Mouse (Mus musculus) embryonic facial prominence, embryonic 10.5 days (tissue): ENCODE results near the gene Csf3. TPM values are rescaled to one million over a fixed set of nuclear protein-coding genes. Genes with fewer than 3 reads are reported as not detected.
"Not testable (repeated sequence)": the region's sequence is repeated elsewhere in the genome, so short reads cannot be mapped to it uniquely, and the experiment has no call there.

Experiments used
- DNase-seq: peaks from one replicate; pipeline ENCODE4 v3.0.0-alpha.2; 2017; ENCODE audit warnings: low spot score
- H3K27ac ChIP-seq: fragments of 300-500 bp; sonication (generic); replicated peaks from 2 replicates; pipeline ENCODE4 v1.5.1; 2016; ENCODE audit warnings: mild to moderate bottlenecking
- H3K27me3 ChIP-seq: fragments of 300-500 bp; sonication (generic); replicated peaks from 2 replicates; pipeline ENCODE4 v1.6.1; 2016; ENCODE audit warnings: low read depth, mild to moderate bottlenecking; ENCODE audit not compliant: poor library complexity, severe bottlenecking
- H3K36me3 ChIP-seq: fragments of 300-500 bp; sonication (generic); replicated peaks from 2 replicates; pipeline ENCODE4 v1.6.1; 2016; ENCODE audit warnings: mild to moderate bottlenecking, moderate library complexity
- H3K4me1 ChIP-seq: fragments of 300-500 bp; sonication (generic); 2 replicates; pipeline ENCODE4 v1.6.1; 2016
- H3K4me3 ChIP-seq: fragments of 300-500 bp; sonication (generic); 2 replicates; pipeline ENCODE4 v1.5.1; 2016; ENCODE audit warnings: mild to moderate bottlenecking, moderate library complexity
- H3K9me3 ChIP-seq: fragments of 300-500 bp; sonication (generic); 2 replicates; pipeline ENCODE4 v1.6.1; 2016; ENCODE audit warnings: mild to moderate bottlenecking
- WGBS: fragments of 180-500 bp; shearing (Covaris S2); methylation state at CpG from one replicate; pipeline ENCODE4 v1.1.7; 2016; 5-methylcytosine and 5-hydroxymethylcytosine counted together
- polyA plus RNA-seq: library from polyadenylated mRNA; unstranded; fragments of >200 nt; fragmentation: Nextera tagmentation; extraction: Ambion mirVana; gene quantifications from 2 replicates; pipeline ENCODE4 v1.2.1, GENCODE M21; 2016

The Csf3 gene
- polyA plus RNA-seq, result not detected in 2 replicates

DNA sequence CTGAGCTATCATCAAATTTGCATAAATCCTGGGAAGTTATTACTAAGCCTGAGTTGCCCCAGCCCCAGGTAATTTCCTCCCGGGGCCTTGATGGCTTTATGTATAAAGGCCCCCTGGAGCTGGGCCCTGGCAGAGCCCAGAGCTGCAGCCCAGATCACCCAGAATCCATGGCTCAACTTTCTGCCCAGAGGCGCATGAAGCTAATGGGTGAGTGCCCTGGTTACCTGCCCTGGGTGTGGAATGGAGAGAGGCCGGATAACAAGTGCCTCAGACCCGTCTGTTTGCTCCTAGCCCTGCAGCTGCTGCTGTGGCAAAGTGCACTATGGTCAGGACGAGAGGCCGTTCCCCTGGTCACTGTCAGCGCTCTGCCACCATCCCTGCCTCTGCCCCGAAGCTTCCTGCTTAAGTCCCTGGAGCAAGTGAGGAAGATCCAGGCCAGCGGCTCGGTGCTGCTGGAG is at the start of gene Csf3:
Gene Csf3 (plus strand): TSS at position 51 of the 458 bp plus-strand sequence.
- WGBS, result 29% methylated on average over 10 of the region's 10 CpGs

DNA sequence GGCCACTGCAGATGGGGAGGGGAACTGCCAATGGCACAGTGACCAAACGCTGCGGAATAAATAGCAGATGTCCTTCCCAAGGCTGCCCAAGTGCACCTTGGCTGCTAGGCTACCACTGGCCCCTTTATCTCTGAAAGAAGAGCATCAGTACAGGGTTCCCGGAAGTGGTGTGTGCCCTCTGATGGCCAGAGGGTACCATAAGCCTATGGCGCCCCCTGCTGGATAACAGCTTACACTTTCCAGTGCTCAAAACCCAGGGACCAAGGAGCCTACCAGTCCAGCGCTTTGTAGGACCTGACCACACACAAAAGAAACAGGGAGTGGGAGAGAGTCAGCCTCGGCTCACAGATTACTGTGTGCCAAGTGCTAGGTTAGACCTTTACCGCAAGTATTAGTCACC is 46.0 kb upstream of the Csf3 start:
- not testable (repeated sequence) for H3K9me3 ChIP-seq, H3K4me3 ChIP-seq

More for the DNA sequence above, at the start of gene Csf3:
- Histone ChIP-seq H3K27me3 (peaks cover 14% of the 10 kb centered on the region), H3K4me3 (no peak within 1 kb of the TSS), H3K9me3 (no peaks in the 10 kb centered on the region), H3K27ac (no peak within 1 kb of the TSS), H3K36me3 (peaks cover 37% of the 10 kb centered on the region), H3K4me1 (peaks cover 19% of the 10 kb centered on the region)
- DNase-seq, result no peak

DNA sequence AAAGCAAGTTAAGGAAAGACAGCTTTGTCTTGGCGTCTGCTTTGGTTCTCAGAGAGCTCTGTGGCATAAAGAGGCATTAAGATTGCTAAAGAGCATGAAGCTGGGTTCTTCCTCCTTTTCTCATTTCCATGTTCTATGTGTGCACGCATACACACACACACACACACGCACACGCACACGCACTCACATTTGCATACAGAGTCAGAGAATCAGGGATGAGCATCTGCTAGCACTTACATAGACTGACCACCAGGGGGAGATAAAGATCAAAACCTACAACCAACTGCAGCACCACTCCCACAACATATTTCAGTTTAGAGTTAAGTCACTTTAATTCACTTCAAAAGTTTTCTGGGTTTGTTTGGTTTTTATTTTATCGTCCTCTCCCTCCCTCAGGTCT is 40.5 kb upstream of the Csf3 start:
- Histone ChIP-seq H3K27ac (no peak overlapping the region), H3K27me3 (peaks cover 8% of the 10 kb centered on the region; the same call in 1 of the 2 replicates), H3K9me3 (no peaks in the 10 kb centered on the region), H3K4me1 (no peaks in the 10 kb centered on the region), H3K36me3 (no peaks in the 10 kb centered on the region), H3K4me3 (no peak overlapping the region)
- WGBS, result 15% methylated on average over 6 of the region's 6 CpGs
- DNase-seq, result peak; percentile 37

More for the DNA sequence above, 46.0 kb upstream of the Csf3 start:
- 13% methylated on average over 7 of the region's 7 CpGs for WGBS
- H3K27me3 ChIP-seq, result peaks cover 13% of the 10 kb centered on the region
- peak; percentile 68 for DNase-seq
- not testable (repeated sequence) for H3K4me1 ChIP-seq, H3K36me3 ChIP-seq, H3K27ac ChIP-seq

DNA sequence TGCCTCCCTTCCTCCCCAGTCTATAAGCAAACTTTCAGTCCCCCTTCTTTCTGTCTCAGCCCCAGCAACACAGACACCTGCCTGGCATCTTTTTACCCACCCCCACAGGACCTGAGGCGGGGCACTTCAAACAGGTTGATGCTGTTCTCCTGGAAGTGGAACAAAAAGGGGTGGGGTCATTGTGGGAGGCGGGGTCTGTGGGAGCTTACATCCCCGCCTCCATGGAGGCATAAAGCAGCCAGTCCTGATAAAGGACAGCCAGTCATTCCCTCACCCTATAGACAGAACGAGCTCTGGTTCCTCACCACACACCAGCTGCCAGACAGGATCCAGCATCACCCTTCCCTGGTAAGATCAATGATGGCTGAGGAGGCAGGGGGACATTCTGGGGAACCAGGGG is 37.0 kb upstream of the Csf3 start, which contains the start of gene Gsdma:
Gene Gsdma (plus strand): TSS at position 261 of the 400 bp plus-strand sequence.
- H3K27ac ChIP-seq, result no peak within 1 kb of the TSS
- no peaks in the 10 kb centered on the region for H3K9me3 ChIP-seq
- 25% methylated on average over 4 of the region's 4 CpGs for WGBS
- H3K4me1 ChIP-seq, result no peaks in the 10 kb centered on the region
- no peaks in the 10 kb centered on the region for H3K36me3 ChIP-seq
- no peak for DNase-seq
- no peak within 1 kb of the TSS for H3K4me3 ChIP-seq
- H3K27me3 ChIP-seq, result peaks cover 37% of the 10 kb centered on the region

DNA sequence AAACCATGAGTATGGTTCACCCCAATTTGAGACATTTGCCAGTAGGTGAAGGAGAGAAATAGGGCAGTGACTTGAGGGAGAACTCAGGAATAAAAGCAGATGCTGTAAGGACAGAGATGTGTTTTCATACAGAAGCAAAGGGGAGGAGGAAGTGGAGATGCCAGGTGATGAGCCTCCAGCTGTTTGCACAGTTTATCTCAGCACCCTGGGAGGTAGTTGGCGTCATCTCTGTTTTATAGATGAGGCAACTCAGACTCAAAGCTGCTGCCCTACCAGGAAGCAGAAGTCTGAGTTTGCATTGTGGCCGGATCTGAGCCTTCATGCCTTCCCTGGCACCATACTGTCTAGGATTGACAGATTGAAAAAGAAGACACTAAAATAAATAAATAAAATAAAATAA is 32.1 kb upstream of the Csf3 start:
- peaks cover 52% of the 10 kb centered on the region for H3K27me3 ChIP-seq
- no peak overlapping the region for H3K4me3 ChIP-seq
- 69% methylated on average over 2 of the region's 2 CpGs for WGBS
- H3K36me3 ChIP-seq, result no peaks in the 10 kb centered on the region
- H3K4me1 ChIP-seq, result no peaks in the 10 kb centered on the region
- H3K27ac ChIP-seq, result no peak overlapping the region
- no peaks in the 10 kb centered on the region for H3K9me3 ChIP-seq
- no peak for DNase-seq

DNA sequence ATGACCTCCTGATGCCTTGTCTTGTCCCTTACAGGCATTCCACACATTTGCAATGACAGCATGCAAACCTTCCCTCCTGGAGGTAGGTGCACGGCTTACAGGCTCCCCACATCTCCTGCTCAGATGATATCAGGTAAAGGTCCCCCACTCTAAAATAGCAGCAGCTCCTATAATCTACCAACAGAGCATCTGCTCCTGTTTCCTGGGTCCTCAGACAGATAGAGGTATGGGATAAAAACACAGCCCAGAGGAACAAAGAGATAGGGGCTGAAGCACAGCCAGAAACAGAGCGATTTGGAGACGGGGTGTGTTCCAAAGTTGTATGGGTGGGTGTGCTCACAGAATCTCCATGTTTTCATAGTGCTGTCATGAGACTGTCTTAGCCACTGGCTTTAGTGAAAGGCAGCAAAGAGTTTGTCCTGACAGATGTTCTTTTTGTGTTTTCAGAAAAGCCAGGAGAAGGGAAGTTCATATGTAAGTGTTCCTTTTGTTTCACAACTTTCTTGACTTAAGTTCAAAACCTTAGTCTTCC is 29.7 kb upstream of the Csf3 start:
- WGBS, result 78% methylated on average over 3 of the region's 3 CpGs
- Histone ChIP-seq H3K9me3 (no peaks in the 10 kb centered on the region), H3K27ac (no peak overlapping the region), H3K4me3 (no peak overlapping the region), H3K36me3 (no peaks in the 10 kb centered on the region), H3K27me3 (peaks cover 44% of the 10 kb centered on the region), H3K4me1 (0 out of 2 replicates have a peak, but pooled peaks cover 2% of the 10 kb centered on the region)
- DNase-seq, result no peak

DNA sequence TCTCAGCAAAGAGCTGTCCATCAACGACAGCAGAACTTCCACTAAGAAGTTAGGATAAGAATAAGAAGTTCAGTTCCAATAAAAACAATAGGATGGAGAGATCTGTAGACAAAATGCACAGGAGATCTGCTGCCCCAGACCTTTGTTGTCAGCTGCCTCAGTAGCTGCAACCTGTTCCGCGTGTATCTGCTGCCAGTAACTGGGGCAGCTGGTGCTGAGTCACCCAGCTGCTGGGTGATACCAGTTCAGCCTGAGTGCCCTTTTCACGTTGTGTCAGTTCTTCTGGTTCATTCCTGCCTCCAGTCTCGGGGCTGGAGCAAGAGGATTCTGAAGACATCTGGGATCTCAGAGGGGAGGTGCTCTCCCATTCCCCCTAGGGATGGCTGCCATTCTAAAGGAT is 29.2 kb upstream of the Csf3 start:
- H3K27me3 ChIP-seq, result peaks cover 38% of the 10 kb centered on the region
- H3K4me3 ChIP-seq, result no peak overlapping the region
- H3K4me1 ChIP-seq, result 0 out of 2 replicates have a peak, but pooled peaks cover 2% of the 10 kb centered on the region
- no peak overlapping the region for H3K27ac ChIP-seq
- H3K9me3 ChIP-seq, result no peaks in the 10 kb centered on the region
- no peaks in the 10 kb centered on the region for H3K36me3 ChIP-seq
- no peak for DNase-seq
- WGBS, result 70% methylated on average over 5 of the region's 5 CpGs

DNA sequence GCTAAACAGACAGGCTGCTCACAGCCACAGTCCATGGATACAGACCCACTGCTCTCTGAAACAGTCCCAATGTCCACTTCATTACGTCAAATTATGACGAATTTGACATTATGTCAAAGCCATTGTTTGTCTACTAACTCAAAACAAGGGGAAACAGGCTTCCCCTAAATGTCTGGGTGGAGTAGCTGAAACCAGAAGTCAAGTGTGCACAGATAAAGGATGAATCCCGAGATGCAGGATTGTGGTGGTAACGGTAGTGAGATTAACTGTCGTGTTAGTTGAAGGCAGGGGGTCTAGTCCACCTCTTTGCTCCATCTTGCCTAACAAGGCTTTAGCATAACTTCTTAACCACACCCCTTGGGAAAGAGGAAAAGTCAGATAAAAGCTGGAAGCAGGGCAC is 28.6 kb upstream of the Csf3 start:
- H3K27ac ChIP-seq, result no peak overlapping the region
- peaks cover 32% of the 10 kb centered on the region for H3K27me3 ChIP-seq
- H3K4me1 ChIP-seq, result 0 out of 2 replicates have a peak, but pooled peaks cover 2% of the 10 kb centered on the region
- H3K36me3 ChIP-seq, result no peaks in the 10 kb centered on the region
- no peak for DNase-seq
- WGBS, result 88% methylated on average over 5 of the region's 5 CpGs
- no peaks in the 10 kb centered on the region for H3K9me3 ChIP-seq
- no peak overlapping the region for H3K4me3 ChIP-seq

DNA sequence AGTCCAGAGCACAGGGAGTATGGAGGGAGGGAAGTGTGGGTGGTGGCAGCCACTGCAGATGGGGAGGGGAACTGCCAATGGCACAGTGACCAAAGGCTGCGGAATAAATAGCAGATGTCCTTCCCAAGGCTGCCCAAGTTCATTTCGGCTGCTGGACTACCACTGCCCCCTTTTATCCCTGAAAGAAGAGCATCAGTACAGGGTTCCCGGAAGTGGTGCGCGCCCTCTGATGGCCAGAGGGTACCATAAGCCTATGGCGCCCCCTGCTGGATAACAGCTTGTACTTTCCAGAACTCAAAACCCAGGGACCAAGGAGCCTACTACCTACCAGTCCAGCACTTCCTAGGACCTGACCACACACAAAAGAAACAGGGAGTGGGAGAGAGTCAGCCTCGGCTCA is 27.9 kb upstream of the Csf3 start:
- DNase-seq, result peak; percentile 75
- H3K4me3 ChIP-seq, result 0 out of 2 replicates have a peak overlapping the region, but pooled peaks have one; percentile 29
- WGBS, result 9% methylated on average over 7 of the region's 7 CpGs
- H3K4me1 ChIP-seq, H3K27ac ChIP-seq, H3K9me3 ChIP-seq, H3K36me3 ChIP-seq: not testable (repeated sequence)
- peaks cover 26% of the 10 kb centered on the region for H3K27me3 ChIP-seq

DNA sequence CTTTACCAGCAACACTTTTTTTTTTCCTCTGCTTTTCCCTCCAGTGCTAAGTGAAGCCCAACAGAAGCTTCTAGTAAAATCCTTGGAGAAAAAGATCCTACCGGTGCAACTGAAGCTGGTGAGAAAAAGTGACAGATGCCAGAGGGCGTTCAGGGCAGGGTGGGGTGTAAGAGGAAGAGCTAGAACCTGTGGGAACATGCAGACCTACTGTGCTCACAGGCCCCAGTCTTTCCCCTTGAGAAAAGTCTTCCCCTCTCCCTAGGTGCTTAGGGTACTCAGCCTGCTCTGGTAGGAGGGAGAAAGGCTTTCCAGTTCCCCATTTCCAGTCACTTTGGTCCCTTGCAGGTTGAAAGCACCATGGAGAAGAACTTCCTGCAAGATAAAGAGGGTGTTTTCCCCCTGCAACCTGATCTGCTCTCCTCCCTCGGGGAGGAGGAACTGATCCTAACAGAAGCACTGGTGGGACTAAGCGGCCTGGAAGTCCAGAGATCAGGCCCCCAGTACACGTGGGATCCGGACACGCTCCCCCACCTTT is 25.2 kb upstream of the Csf3 start:
- Histone ChIP-seq H3K4me3 (no peak overlapping the region), H3K27me3 (0 out of 2 replicates have a peak, but pooled peaks cover 4% of the 10 kb centered on the region), H3K36me3 (no peaks in the 10 kb centered on the region), H3K4me1 (0 out of 2 replicates have a peak, but pooled peaks cover 2% of the 10 kb centered on the region), H3K9me3 (no peaks in the 10 kb centered on the region), H3K27ac (no peak overlapping the region)
- no peak for DNase-seq
- 44% methylated on average over 7 of the region's 7 CpGs for WGBS

DNA sequence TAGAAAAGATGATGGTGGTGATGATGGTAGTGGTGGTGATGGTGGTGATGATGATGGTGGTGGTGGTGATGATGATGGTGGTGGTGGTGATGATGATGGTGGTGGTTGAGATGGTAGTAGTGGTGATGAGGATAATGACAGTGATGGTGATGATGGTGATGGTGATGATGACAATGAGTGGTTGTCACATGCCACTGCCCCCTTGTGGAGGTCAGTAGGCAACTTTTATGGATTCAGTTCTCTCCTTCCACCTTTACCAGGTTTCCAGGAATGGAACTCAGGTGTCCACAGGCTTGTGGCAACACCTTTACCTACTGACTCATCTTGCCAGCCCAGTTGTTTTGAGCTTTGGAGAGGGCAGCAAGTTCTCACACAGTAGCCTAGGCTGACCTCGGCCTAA is 21.0 kb upstream of the Csf3 start:
- Histone ChIP-seq H3K27me3 (no peaks in the 10 kb centered on the region), H3K9me3 (no peaks in the 10 kb centered on the region), H3K4me1 (peaks cover 19% of the 10 kb centered on the region), H3K4me3 (no peak overlapping the region), H3K27ac (no peak overlapping the region), H3K36me3 (peaks cover 10% of the 10 kb centered on the region)
- DNase-seq, result no peak
- WGBS, result 100% methylated on average over 1 of the region's 1 CpGs

DNA sequence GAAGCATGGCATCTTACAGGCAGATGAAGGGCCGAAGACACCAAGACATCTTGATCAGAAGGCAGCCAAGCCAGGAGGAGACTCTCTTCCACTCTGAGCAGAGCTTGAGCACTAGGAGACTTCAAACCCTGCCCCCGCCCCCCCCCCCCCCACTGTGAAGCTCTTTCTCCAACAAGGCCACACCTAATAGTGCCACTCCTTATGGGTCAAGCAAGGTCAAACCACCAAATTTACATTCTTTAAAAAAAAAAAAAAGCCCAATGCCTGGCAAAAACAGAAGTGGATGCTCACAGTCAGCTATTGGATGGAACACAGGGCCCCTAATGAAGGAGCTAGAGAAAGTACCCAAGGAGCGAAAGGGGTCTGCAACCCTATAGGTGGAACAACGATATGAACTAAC is 20.5 kb upstream of the Csf3 start:
- not testable (repeated sequence) for DNase-seq, H3K4me3 ChIP-seq, H3K27ac ChIP-seq, H3K27me3 ChIP-seq, H3K9me3 ChIP-seq
- Histone ChIP-seq H3K36me3 (peaks cover 16% of the 10 kb centered on the region), H3K4me1 (peaks cover 19% of the 10 kb centered on the region)
- WGBS, result 79% methylated on average over 4 of the region's 4 CpGs

DNA sequence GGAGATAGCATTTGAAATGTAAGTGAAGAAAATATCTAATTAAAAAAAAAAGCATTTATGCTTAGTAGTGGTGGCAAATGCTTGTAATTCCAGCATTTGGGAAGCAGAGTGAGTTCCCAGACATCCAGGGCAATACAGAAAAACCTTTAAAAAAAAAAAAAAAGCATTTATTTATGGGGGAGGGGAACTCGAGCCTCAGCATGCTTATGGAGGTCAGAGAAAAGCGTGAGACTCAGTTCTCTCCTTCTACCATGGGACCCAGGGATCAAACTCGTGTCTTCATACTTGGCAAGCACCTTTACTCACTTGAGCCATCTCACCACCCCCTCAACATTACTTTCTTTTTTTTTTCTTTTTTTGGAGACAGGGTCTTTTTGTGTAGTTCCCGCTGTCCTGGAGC is 19.9 kb upstream of the Csf3 start:
- H3K27me3 ChIP-seq, result no peaks in the 10 kb centered on the region
- peaks cover 17% of the 10 kb centered on the region for H3K4me1 ChIP-seq
- H3K36me3 ChIP-seq, result peaks cover 22% of the 10 kb centered on the region
- WGBS, result 81% methylated on average over 4 of the region's 4 CpGs
- DNase-seq, result no peak
- peak overlapping the region; percentile 100; the same call in 1 of the 2 replicates for H3K4me3 ChIP-seq
- 0 out of 2 replicates have a peak overlapping the region, but pooled peaks have one; percentile 95 for H3K27ac ChIP-seq
- H3K9me3 ChIP-seq, result no peaks in the 10 kb centered on the region
